Mouse (Mus musculus): ENCODE measurements at regions not wholly inside any gene's neighbourhood (a gene's known extent, or its start where the extent isn't known, plus 50 kb on each side); places are given as distances from the start of the nearest gene placed in this dataset.

GRCm38 (mm10) chr9:79392020-79392419 lies 326.6 kb downstream of the Col12a1 start:
- DNase-seq (ENCODE audit: low spot score in 2 of 2), result no peak

DNA sequence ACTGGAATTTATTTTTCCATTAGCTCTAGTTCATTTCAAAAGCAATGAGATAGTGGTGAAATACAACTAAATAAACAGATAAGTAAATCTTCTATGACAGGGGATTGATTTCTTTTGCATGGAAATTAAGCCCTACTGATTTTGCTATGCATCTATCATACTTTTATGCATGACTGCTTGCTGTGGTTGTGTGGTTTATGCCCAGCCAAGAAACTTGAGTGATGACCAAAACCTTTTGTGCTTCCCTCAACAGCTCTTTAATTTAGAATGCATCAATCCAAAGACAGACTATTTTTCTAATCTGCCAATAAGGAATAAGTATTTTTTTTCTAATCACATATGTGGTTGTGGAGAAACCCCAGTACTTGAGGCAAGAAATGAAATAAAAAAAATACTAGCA lies 303.6 kb downstream of the Col12a1 start:
- no peak for DNase-seq (ENCODE audit: low spot score in 2 of 2)

DNA sequence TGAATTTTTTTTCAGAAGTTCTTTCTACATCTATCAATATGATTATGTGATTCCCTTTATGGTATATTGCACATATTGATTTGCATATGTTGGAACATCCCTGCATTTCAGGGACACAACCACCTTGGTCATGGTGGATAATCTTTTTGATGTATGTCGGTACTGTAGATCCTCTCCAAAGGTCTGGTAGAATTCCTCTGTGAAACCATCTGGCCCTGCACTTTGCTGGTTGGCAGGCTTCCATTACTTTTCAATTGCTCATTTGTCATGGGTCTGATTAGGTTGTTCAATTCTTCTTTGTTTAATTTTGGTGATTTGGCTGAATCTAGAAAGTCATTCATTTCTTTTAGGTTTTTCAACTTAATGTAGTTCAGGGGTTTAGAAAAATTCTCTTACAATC lies 288.2 kb downstream of the Col12a1 start:
- no peak for DNase-seq (ENCODE audit: low spot score in 2 of 2)

GRCm38 (mm10) chr9:79437636-79438035 lies 281.0 kb downstream of the Col12a1 start:
- no peak for DNase-seq (ENCODE audit: low spot score in 2 of 2)

DNA sequence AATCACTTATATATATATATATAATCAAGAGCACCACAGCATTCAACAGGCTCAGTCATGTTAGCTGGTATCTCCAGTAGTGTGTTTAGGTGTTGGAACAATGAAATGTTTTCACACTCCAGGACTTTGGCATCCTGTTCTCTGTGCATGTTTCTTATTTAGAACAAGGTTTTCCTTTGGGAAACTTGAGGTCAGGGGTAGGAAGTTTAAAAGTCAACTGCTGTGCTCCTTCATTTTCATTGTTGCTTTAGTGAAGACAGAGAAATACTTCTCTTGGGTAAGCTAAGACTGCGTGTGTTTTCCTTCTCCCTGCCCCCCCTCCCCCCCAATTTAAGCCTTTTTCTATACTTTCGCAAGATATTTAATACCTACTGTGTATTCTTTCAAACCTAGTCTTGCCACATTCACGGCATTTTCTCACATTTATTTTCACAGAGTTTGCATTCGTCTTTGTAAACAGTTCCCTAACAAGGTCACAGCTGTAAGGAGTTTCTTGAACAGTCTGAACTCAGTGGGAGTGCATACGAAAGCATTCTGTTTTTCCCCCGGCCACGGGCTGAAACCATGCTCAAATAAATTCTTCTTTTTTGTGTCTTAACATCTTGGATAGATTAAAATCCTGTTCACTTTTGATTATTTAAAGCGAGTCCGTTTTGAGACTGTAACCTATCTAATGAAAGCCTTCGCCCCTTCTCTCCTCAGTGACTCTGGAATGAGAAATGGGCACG lies 279.2 kb downstream of the Col12a1 start:
- DNase-seq (ENCODE audit: low spot score in 2 of 2), result no peak

DNA sequence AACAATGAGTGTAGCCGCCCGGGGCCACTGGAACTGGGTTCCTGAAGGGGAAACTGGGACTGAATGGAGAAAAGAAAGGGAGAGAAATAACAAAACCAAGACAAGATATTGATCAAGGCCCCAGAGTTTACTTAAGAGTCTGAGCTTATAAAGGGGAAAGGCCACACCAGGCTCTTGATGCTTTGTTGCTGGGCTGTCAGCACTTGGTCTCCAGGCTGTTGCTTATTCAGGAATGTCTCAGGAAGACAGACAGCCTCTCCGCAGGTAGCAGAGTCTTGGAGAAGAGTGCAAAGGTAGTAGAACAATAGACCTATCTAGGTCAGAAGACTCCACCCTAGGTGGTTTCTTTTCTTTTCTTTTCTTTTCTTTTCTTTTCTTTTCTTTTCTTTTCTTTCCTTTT lies 263.4 kb downstream of the Col12a1 start:
- no peak for DNase-seq (ENCODE audit: low spot score in 2 of 2)

GRCm38 (mm10) chr9:79479118-79479517 lies 239.5 kb downstream of the Col12a1 start:
- DNase-seq (ENCODE audit: low spot score in 2 of 2), result no peak

DNA sequence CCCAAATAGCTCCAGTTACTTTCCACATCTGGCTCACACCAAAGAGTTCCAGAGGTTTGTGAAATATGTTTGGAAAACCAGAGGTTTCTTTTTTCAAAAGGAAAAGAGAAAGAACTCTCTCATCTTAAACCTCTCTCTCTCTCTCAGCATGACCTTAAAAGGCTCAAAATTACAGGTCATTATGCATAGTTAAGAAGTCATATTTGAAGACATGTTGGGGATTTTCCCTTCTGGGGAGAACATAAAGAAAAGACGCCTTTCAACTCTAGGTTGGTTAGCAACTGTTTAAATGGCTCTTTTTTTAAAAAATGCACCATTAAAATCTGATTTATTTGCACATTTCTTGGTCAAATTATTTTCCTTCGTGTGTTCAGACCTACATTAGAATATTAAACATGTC lies 218.4 kb downstream of the Col12a1 start:
- DNase-seq (ENCODE audit: low spot score in 2 of 2), result no peak

GRCm38 (mm10) chr9:79502034-79502433 lies 216.6 kb downstream of the Col12a1 start:
- no peak for DNase-seq (ENCODE audit: low spot score in 2 of 2)

- DNase-seq (ENCODE audit: low spot score in 2 of 2), result no peak
Observed at GRCm38 (mm10) chr9:79516384-79516783, 202.2 kb downstream of the Col12a1 start.

GRCm38 (mm10) chr9:79517461-79517860 lies 201.2 kb downstream of the Col12a1 start:
- DNase-seq (ENCODE audit: low spot score in 2 of 2), result no peak

DNA sequence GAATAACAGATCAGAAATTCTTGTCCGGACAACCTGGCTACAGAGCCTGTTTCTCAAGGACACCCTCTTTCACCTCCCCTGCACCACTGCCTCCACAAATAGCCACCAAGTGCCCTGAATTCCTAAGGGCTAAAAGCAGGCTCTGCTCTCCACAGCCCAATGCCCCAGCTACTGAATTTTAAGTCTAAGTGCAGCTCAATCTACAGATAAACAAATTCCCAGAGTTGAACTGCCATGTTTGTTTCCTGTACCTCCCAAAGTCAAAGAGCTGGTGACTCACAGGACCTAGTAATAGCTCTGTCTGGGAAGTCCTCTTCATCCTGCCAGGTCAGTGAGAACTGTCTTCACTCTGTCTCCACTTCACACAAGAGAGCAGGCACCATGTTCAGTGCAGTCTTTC lies 200.0 kb downstream of the Col12a1 start:
- DNase-seq (ENCODE audit: low spot score in 2 of 2), result no peak

DNA sequence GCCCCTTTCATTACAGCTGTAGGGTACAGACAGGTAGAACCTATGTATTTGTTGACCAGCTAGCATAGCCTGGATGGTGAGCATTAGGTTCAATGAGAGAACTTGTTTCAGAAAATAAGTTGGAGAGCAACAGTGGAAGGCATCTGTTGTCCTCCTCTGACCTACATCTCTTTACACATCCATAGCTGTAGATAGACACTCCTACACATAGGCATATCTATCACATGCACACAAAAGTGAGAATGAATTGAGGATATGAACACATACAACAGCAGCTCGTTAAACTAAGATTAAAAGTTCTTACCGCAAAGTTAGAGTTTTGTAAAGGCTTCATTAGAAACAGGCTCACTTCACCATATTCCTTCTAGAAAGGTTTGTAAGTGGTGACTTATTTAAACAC lies 198.1 kb downstream of the Col12a1 start:
- DNase-seq (ENCODE audit: low spot score in 2 of 2), result no peak

DNA sequence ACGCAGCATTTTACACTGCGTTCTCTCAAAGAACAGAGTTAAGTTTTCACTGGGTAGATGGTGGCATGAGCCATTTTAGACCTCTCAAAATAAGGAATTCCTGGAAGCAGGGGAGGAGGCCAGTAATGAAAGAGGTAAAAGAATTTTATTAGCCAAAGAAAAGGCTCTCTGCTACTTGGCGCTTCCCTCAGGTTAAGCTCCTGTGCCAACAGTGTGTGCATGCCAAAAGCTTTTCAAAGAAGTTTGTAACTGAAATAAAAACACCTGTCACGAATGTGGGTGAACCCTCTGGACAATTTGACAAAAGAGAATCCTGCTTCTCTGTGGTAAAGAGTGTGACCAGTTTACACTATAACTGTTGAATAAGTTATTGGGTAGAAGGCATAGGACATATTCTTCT lies 195.6 kb downstream of the Col12a1 start:
- DNase-seq (ENCODE audit: low spot score in 2 of 2), result no peak

GRCm38 (mm10) chr9:79525000-79525399 lies 193.6 kb downstream of the Col12a1 start:
- no peak for DNase-seq (ENCODE audit: low spot score in 2 of 2)

GRCm38 (mm10) chr9:79526390-79526789 lies 192.2 kb downstream of the Col12a1 start:
- DNase-seq (ENCODE audit: low spot score in 2 of 2), result no peak

- DNase-seq (ENCODE audit: low spot score in 2 of 2), result no peak
Observed at GRCm38 (mm10) chr9:79527331-79527730, 191.3 kb downstream of the Col12a1 start.

All from layer of hippocampus, adult 8-10 months (tissue).